Mouse (Mus musculus): ENCODE measurements around the gene Tamm41. TPM values are rescaled to one million over a fixed set of nuclear protein-coding genes. Genes with fewer than 3 reads are reported as not detected.

Gene Tamm41
- polyA plus RNA-seq (2012; ENCODE audit: low replicate concordance) = 12.0 and 18.5 TPM in 2 replicates

GRCm38 (mm10) chr6:115037103-115038094 is at the start of gene Tamm41:
TSS of gene Tamm41 (minus strand) at chr6:115037876.

DNA sequence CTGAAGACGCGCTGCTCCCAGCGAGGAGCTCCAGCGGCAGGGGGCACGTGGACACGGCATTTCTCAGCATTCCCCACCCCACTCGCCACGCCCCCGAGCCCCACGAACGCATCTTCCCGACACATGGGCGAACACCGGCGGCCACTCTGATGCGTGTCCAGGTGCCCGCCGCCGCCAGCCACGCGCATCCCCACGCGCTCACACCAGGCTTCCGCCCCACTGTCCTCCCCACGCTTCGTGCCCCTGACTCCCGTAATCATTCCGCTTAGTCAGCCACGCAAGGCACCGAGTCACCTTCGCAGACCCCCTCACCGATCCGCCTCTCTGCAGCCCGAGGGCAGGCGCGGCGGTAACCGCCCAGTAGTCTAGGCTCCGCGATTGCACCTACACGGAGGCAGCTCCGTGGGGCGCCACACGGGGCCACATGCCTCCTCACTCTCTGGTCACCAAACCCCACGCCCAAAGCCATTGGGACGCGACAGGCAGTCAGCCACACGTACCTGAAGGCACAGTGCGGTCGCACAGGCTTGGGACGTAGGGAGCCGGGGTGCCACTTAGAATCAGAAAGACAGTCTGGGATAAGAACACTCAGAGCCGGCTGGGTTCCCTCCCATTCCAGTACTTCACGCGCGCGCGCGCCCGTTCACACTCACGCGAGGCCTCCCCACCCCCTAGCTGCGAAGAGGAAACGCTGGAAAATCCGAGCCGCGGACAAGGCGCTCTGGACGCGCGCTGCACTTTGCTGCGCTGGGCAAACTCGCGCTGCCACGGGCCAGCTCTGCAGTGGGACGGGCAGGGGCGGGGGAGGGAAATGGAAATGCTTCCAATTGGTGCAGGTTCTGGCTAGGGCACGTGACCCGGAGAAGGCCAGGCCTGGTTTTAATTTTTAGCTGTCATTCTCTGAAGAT is 68.2 kb downstream of the Tamm41 start, which contains the start of gene Vgll4:
Gene Vgll4, minus strand, starts transcription at position 782 of the 908 bp plus-strand sequence.

Other genes with a start within 250 kb of the Tamm41 start
- 64.4 and 111 TPM in 2 replicates for gene Vgll4, start 67.9 kb downstream of the Tamm41 start, polyA plus RNA-seq (2012; ENCODE audit: low replicate concordance)
- gene Syn2, start 97.0 kb upstream of the Tamm41 start, polyA plus RNA-seq (2012; ENCODE audit: low replicate concordance) = not detected in 2 replicates
- not detected in 2 replicates for gene Gm17482, start 189.5 kb upstream of the Tamm41 start, polyA plus RNA-seq (2012; ENCODE audit: low replicate concordance)
- not detected in 2 replicates for gene Timp4, start 214.3 kb upstream of the Tamm41 start, polyA plus RNA-seq (2012; ENCODE audit: low replicate concordance)